Comparison of ENCODE assay signal across 15 mouse cellular contexts in the genomic region with DNA sequence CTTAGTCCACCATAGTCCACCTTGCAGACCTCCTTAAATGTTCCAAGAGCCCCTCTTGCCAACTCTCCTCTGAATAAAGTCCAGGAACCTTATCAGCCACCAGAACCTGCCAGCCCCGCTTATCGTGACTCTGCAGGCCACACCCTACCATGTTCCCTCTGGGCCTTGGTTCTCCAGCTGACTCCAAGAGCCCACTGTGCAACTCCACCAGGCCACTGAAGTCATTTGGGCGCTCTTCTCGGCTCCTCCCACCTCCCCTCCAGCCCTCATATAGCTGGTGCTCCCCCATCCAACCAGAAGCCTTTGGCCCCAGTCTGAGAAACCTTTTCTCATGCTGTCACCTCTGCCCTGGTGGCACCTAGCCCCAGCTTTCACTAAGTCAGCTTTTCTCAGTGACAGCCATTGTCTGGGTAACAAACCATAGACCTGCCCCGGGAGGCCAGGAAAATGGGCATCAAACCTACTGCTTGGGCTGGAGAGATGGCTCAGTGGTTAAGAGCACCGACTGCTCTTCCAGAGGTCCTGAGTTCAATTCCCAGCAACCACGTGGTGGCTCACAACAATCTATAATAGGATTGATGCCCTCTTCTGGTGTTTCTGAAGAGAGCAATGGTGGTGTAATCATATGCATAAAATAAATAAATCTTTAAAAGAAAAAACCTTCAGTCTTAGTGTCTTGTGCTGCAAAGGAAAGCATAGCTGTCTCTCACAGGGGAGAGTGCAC. TPM values are rescaled to one million over a fixed set of nuclear protein-coding genes. Genes with fewer than 3 reads are reported as not detected.
DNase-seq lines count a peak whose midpoint lies in the region; ATAC-seq lines count a peak whose summit lies in the region.
"Had no signal": no experiment of that assay in that cellular context is flagged by ENCODE, and none has a peak within 500 bp of the region (broad histone marks: within the 10 kb centered on the region; RNA-seq: fewer than 3 reads in every experiment).

No protein-coding gene starts in this region.

- H3K9ac ChIP-seq in forebrain, embryonic 15.5 days (replicated peaks) = no peak overlapping the region
- peak overlapping the region; percentile 49 for H3K9ac ChIP-seq in liver, embryonic 11.5 days (ENCODE audit: low read depth, low read length)
- H3K9ac ChIP-seq: embryonic facial prominence, embryonic 12.5 days; forebrain, postnatal 0 days had no signal

- H3K4me3 ChIP-seq in forebrain, embryonic 10.5 days = no peak overlapping the region
- no peak overlapping the region for H3K4me3 ChIP-seq in forebrain, embryonic 15.5 days
- no peak overlapping the region for H3K4me3 ChIP-seq in liver, embryonic 11.5 days (ENCODE audit: low read depth, low read length)
- H3K4me3 ChIP-seq: embryonic facial prominence, embryonic 12.5 days had no signal

- 79% methylated on average over 7 of the region's 7 CpGs for WGBS in forebrain, embryonic 10.5 days
- WGBS in forebrain, embryonic 15.5 days = 76% methylated on average over 7 of the region's 7 CpGs
- 48% methylated on average over 7 of the region's 7 CpGs for whole genome bisulfite sequencing in liver, embryonic 11.5 days

- no peak for DNase-seq in forebrain, embryonic 10.5 days (ENCODE audit: extremely low spot score, low spot score)
- peak; percentile 96 for DNase-seq in c-Kit-positive CD71-positive TER-119-positive erythroid progenitor cells, embryonic 14.5 days (ENCODE audit: low spot score)
- peak; percentile 79 for DNase-seq in liver, embryonic 11.5 days (ENCODE audit: low spot score)
- DNase-seq in spleen, postnatal 14 days (ENCODE audit: low spot score in 2 of 2) = peak; percentile 61 to 63
- no peak for DNase-seq in layer of hippocampus, adult 18-20 months (ENCODE audit: low spot score in 2 of 2)
- no peak for DNase-seq in adrenal gland, adult 2 months
- no peak for DNase-seq in left cerebral cortex, adult 11 months (ENCODE audit: low spot score)
- DNase-seq: cerebellum, adult 9-10 months; forebrain, postnatal 0 days; heart, postnatal 10 days; right cerebral cortex, postnatal 14 days had no signal

- peaks cover 26% of the 10 kb centered on the region for H3K27me3 ChIP-seq in forebrain, embryonic 10.5 days (ENCODE audit: poor library complexity, severe bottlenecking)
- H3K27me3 ChIP-seq in forebrain, embryonic 15.5 days = no peaks in the 10 kb centered on the region; the same call in 1 of the 2 replicates
- no peaks in the 10 kb centered on the region for H3K27me3 ChIP-seq in liver, embryonic 11.5 days (replicated peaks; ENCODE audit: control insufficient read depth, insufficient read depth, low read length)
- H3K27me3 ChIP-seq: embryonic facial prominence, embryonic 12.5 days had no signal

- H3K36me3 ChIP-seq in forebrain, embryonic 10.5 days (replicated peaks) = no peaks in the 10 kb centered on the region
- no peaks in the 10 kb centered on the region for H3K36me3 ChIP-seq in forebrain, embryonic 15.5 days
- H3K36me3 ChIP-seq in liver, embryonic 11.5 days (ENCODE audit: control insufficient read depth, insufficient read depth, low read length) = no peaks in the 10 kb centered on the region
- H3K36me3 ChIP-seq: embryonic facial prominence, embryonic 12.5 days had no signal

- H3K4me2 ChIP-seq in forebrain, embryonic 15.5 days (replicated peaks) = no peak overlapping the region
- H3K4me2 ChIP-seq in liver, embryonic 11.5 days = peak overlapping the region; percentile 65
- H3K4me2 ChIP-seq: embryonic facial prominence, embryonic 12.5 days had no signal

- H3K9me3 ChIP-seq in forebrain, embryonic 10.5 days = no peaks in the 10 kb centered on the region
- H3K9me3 ChIP-seq in forebrain, embryonic 15.5 days = no peaks in the 10 kb centered on the region
- no peaks in the 10 kb centered on the region for H3K9me3 ChIP-seq in liver, embryonic 11.5 days (ENCODE audit: control insufficient read depth, low read length)
- H3K9me3 ChIP-seq: embryonic facial prominence, embryonic 12.5 days had no signal

- no peak for ATAC-seq in forebrain, embryonic 15.5 days (replicated peaks)
- peak; percentile 76 for ATAC-seq in liver, embryonic 11.5 days (replicated peaks; ENCODE audit: low FRiP score)
- ATAC-seq: forebrain, postnatal 0 days; inflammation-experienced regulatory T-cells, adult 6 months had no signal

- H3K27ac ChIP-seq in forebrain, embryonic 10.5 days = peak overlapping the region; percentile 80
- H3K27ac ChIP-seq in forebrain, embryonic 15.5 days (replicated peaks) = no peak overlapping the region
- peak overlapping the region; percentile 88 for H3K27ac ChIP-seq in liver, embryonic 11.5 days (ENCODE audit: low read depth, low read length)
- H3K27ac ChIP-seq: embryonic facial prominence, embryonic 12.5 days; macrophage had no signal

- H3K4me1 ChIP-seq in forebrain, embryonic 10.5 days = peaks cover 34% of the 10 kb centered on the region
- peaks cover 18% of the 10 kb centered on the region for H3K4me1 ChIP-seq in forebrain, embryonic 15.5 days
- H3K4me1 ChIP-seq in liver, embryonic 11.5 days (replicated peaks; ENCODE audit: control insufficient read depth, insufficient read depth, low read length) = peaks cover 49% of the 10 kb centered on the region

RNA-seq across cellular contexts. Expression of a gene that starts 2.6 kb away (rescaled TPM):
- polyA plus RNA-seq in forebrain, embryonic 10.5 days (2016; fragmentation: Nextera tagmentation; extraction: Ambion mirVana) = 5.9 and 6.9 TPM in 2 replicates
- 4.0 and 4.3 TPM in 2 replicates for polyA plus RNA-seq in forebrain, embryonic 15.5 days (2015; fragmentation: Nextera tagmentation; extraction: Ambion mirVana)
- 17.1 and 18.5 TPM in 2 replicates for polyA plus RNA-seq in liver, embryonic 11.5 days (2014; fragmentation: Nextera tagmentation; extraction: Ambion mirVana)
- total RNA-seq in layer of hippocampus, adult 18-20 months (2021) = 1 to 10 TPM; 1.1 to 1.5 TPM
- 10 to 100 TPM in 1 of 2 experiments, 1 to 10 TPM in 1; 6.0 to 14.7 TPM for total RNA-seq in adrenal gland, adult 2 months (2021)
- 6.1 and 7.6 TPM in 2 replicates for polyA plus RNA-seq in adrenal gland, adult 2 months (2012; rRNA removed)
- polyA plus RNA-seq: inflammation-experienced regulatory T-cells, adult 6 months had no signal

RNA-seq across cellular contexts. Expression of a gene that starts 36.7 kb away (rescaled TPM):
- polyA plus RNA-seq in forebrain, embryonic 10.5 days (2016; fragmentation: Nextera tagmentation; extraction: Ambion mirVana) = 41.0 and 43.2 TPM in 2 replicates
- polyA plus RNA-seq in forebrain, embryonic 15.5 days (2015; fragmentation: Nextera tagmentation; extraction: Ambion mirVana) = 27.1 and 31.1 TPM in 2 replicates
- polyA plus RNA-seq in liver, embryonic 11.5 days (2014; fragmentation: Nextera tagmentation; extraction: Ambion mirVana) = 34.9 TPM in 2 replicates
- total RNA-seq in layer of hippocampus, adult 18-20 months (2021) = 10 to 100 TPM; 79.0 to 89.5 TPM
- total RNA-seq in adrenal gland, adult 2 months (2021) = 10 to 100 TPM; 50.6 to 55.9 TPM
- 77.2 and 91.0 TPM in 2 replicates for polyA plus RNA-seq in adrenal gland, adult 2 months (2012; rRNA removed)

RNA-seq across cellular contexts. Expression of a gene that starts 52.6 kb away (rescaled TPM):
- 9.8 and 10.1 TPM in 2 replicates for polyA plus RNA-seq in forebrain, embryonic 10.5 days (2016; fragmentation: Nextera tagmentation; extraction: Ambion mirVana)
- 18.7 and 20.6 TPM in 2 replicates for polyA plus RNA-seq in forebrain, embryonic 15.5 days (2015; fragmentation: Nextera tagmentation; extraction: Ambion mirVana)
- 30.4 and 35.1 TPM in 2 replicates for polyA plus RNA-seq in liver, embryonic 11.5 days (2014; fragmentation: Nextera tagmentation; extraction: Ambion mirVana)
- total RNA-seq in layer of hippocampus, adult 18-20 months (2021) = 10 to 100 TPM; 10.3 to 13.0 TPM
- 10 to 100 TPM; 32.1 to 34.1 TPM for total RNA-seq in adrenal gland, adult 2 months (2021)
- 28.8 and 29.8 TPM in 2 replicates for polyA plus RNA-seq in adrenal gland, adult 2 months (2012; rRNA removed)

Comparison
In these comparisons a context has a peak if more than half of its experiments do, and no peak if none do; other contexts are left out.
1. DNase-seq: peak in c-Kit-positive CD71-positive TER-119-positive erythroid progenitor cells, embryonic 14.5 days (single experiment), liver, embryonic 11.5 days (single experiment) and spleen, postnatal 14 days (2 of 2); none in forebrain, embryonic 10.5 days (single experiment), layer of hippocampus, adult 18-20 months (0 of 2), adrenal gland, adult 2 months (single experiment) and left cerebral cortex, adult 11 months (single experiment).